Mouse (Mus musculus): ENCODE measurements around the gene Olfr1264. TPM values are rescaled to one million over a fixed set of nuclear protein-coding genes. Genes with fewer than 3 reads are reported as not detected.

The Olfr1264 gene
- not detected in 2 replicates for polyA plus RNA-seq (2012; ENCODE audit: insufficient read depth, insufficient read length, low replicate concordance, missing spikeins)

DNA sequence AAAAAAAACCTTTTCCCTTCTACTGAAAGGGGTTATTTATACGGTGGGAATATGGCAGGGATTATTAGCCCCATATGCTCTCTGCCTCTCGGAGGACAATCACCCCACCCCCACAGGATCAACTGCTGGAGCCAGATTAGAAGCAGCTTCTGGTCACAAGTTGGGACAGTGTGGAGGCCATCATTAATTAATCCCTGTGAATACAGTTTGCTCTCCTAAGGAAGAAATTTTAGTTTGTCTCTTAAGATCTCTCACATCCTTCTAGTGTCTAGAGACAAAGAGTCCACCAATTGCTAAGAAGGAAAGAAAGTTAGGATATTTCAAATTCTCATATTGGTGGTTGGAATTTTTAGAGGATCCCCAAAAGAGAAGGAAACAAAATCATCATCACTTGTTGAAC, at the start of gene Olfr1264:
TSS of gene Olfr1264 (minus strand) at position 101 of the 400 bp plus-strand sequence.
- TF ChIP-seq CTCF (IDR thresholded peaks at IDR 0.05; ENCODE audit: insufficient read depth, low read depth, low read length) (no peak), POLR2A (IDR thresholded peaks at IDR 0.05; ENCODE audit: insufficient read depth, low read depth, low read length) (no peak)
- 72% methylated on average over 2 of the region's 2 CpGs for WGBS
- no peaks in the 10 kb centered on the region for H3K4me1 ChIP-seq (ENCODE audit: control insufficient read depth, insufficient read depth, low read length)
- no peak within 1 kb of the TSS for H3K4me3 ChIP-seq (ENCODE audit: insufficient read depth, low read depth, low read length)
- H3K27ac ChIP-seq (ENCODE audit: insufficient read depth, low read depth, low read length): no peak within 1 kb of the TSS

- WGBS: 71% methylated on average over 2 of the region's 2 CpGs
- no peak overlapping the region for H3K27ac ChIP-seq (ENCODE audit: insufficient read depth, low read depth, low read length)
Observed at GRCm38 (mm10) chr2:90070065-90070464, 44.7 kb upstream of the Olfr1264 start.

GRCm38 (mm10) chr2:90063494-90063893, 38.1 kb upstream of the Olfr1264 start, which contains the start of gene Olfr140:
Gene Olfr140 (minus strand): TSS chr2:90063594.
- H3K4me3 ChIP-seq (ENCODE audit: insufficient read depth, low read depth, low read length): no peak within 1 kb of the TSS
- H3K4me1 ChIP-seq (ENCODE audit: control insufficient read depth, insufficient read depth, low read length): no peaks in the 10 kb centered on the region
- no peak within 1 kb of the TSS for H3K27ac ChIP-seq (ENCODE audit: insufficient read depth, low read depth, low read length)
- no peak for TF ChIP-seq POLR2A (IDR thresholded peaks at IDR 0.05; ENCODE audit: insufficient read depth, low read depth, low read length)

More at GRCm38 (mm10) chr2:90070065-90070464, 44.7 kb upstream of the Olfr1264 start:
- Histone ChIP-seq H3K4me1 (ENCODE audit: control insufficient read depth, insufficient read depth, low read length) (no peaks in the 10 kb centered on the region), H3K4me3 (ENCODE audit: insufficient read depth, low read depth, low read length) (no peak overlapping the region)
- TF ChIP-seq CTCF (IDR thresholded peaks at IDR 0.05; ENCODE audit: insufficient read depth, low read depth, low read length) (no peak), POLR2A (IDR thresholded peaks at IDR 0.05; ENCODE audit: insufficient read depth, low read depth, low read length) (no peak)

GRCm38 (mm10) chr2:90035037-90035436, 9.7 kb upstream of the Olfr1264 start, which contains the start of gene Olfr1265:
Gene Olfr1265 (plus strand): TSS chr2:90035337.
- Histone ChIP-seq H3K4me3 (ENCODE audit: insufficient read depth, low read depth, low read length) (no peak within 1 kb of the TSS), H3K27ac (ENCODE audit: insufficient read depth, low read depth, low read length) (no peak within 1 kb of the TSS), H3K4me1 (ENCODE audit: control insufficient read depth, insufficient read depth, low read length) (no peaks in the 10 kb centered on the region)
- no peak for TF ChIP-seq CTCF (IDR thresholded peaks at IDR 0.05; ENCODE audit: insufficient read depth, low read depth, low read length)
- TF ChIP-seq POLR2A (IDR thresholded peaks at IDR 0.05; ENCODE audit: insufficient read depth, low read depth, low read length): no peak

- H3K4me1 ChIP-seq (ENCODE audit: control insufficient read depth, insufficient read depth, low read length): no peaks in the 10 kb centered on the region
- 61% methylated on average over 2 of the region's 2 CpGs for WGBS
- TF ChIP-seq POLR2A (IDR thresholded peaks at IDR 0.05; ENCODE audit: insufficient read depth, low read depth, low read length) (no peak), CTCF (IDR thresholded peaks at IDR 0.05; ENCODE audit: insufficient read depth, low read depth, low read length) (no peak)
Observed at GRCm38 (mm10) chr2:90011831-90012230, 13.5 kb downstream of the Olfr1264 start, which contains the start of gene Olfr1263. Gene Olfr1263 (plus strand): TSS chr2:90012131.

GRCm38 (mm10) chr2:89999845-90000244, 25.5 kb downstream of the Olfr1264 start, which contains the start of gene Olfr1262:
Gene Olfr1262 (plus strand): TSS chr2:90000145.
- no peak within 1 kb of the TSS for H3K4me3 ChIP-seq (ENCODE audit: insufficient read depth, low read depth, low read length)
- TF ChIP-seq POLR2A (IDR thresholded peaks at IDR 0.05; ENCODE audit: insufficient read depth, low read depth, low read length) (no peak), CTCF (IDR thresholded peaks at IDR 0.05; ENCODE audit: insufficient read depth, low read depth, low read length) (no peak)

More at GRCm38 (mm10) chr2:90011831-90012230, 13.5 kb downstream of the Olfr1264 start, which contains the start of gene Olfr1263:
- no peak within 1 kb of the TSS for H3K4me3 ChIP-seq (ENCODE audit: insufficient read depth, low read depth, low read length)
- no peak within 1 kb of the TSS for H3K27ac ChIP-seq (ENCODE audit: insufficient read depth, low read depth, low read length)

GRCm38 (mm10) chr2:89990921-89991320, 34.5 kb downstream of the Olfr1264 start, which contains the start of gene Olfr1261:
Gene Olfr1261 (plus strand): TSS chr2:89991221.
- H3K4me3 ChIP-seq (ENCODE audit: insufficient read depth, low read depth, low read length): no peak within 1 kb of the TSS
- H3K4me1 ChIP-seq (ENCODE audit: control insufficient read depth, insufficient read depth, low read length): no peaks in the 10 kb centered on the region
- no peak within 1 kb of the TSS for H3K27ac ChIP-seq (ENCODE audit: insufficient read depth, low read depth, low read length)
- TF ChIP-seq POLR2A (IDR thresholded peaks at IDR 0.05; ENCODE audit: insufficient read depth, low read depth, low read length): no peak
- TF ChIP-seq CTCF (IDR thresholded peaks at IDR 0.05; ENCODE audit: insufficient read depth, low read depth, low read length): no peak

More at GRCm38 (mm10) chr2:89999845-90000244, 25.5 kb downstream of the Olfr1264 start, which contains the start of gene Olfr1262:
- H3K27ac ChIP-seq (ENCODE audit: insufficient read depth, low read depth, low read length): no peak within 1 kb of the TSS
- no peaks in the 10 kb centered on the region for H3K4me1 ChIP-seq (ENCODE audit: control insufficient read depth, insufficient read depth, low read length)

DNA sequence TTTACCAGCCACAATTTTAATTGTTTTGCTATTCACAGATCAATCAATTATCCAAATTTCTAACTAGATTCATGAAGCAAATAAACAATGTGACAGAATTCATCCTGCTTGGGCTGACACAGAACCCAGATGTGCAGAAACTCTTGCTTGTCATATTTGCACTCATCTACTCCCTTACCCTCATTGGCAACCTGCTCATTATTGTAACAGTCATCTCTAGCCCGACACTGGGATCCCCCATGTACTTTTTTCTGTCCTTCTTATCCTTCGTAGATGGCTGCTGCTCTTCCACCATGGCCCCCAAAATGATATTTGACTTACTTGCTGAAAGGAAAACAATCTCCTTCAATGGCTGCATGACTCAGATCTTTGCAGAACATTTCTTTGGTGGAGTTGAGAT, 47.7 kb downstream of the Olfr1264 start:
- TF ChIP-seq POLR2A (IDR thresholded peaks at IDR 0.05; ENCODE audit: insufficient read depth, low read depth, low read length) (no peak), CTCF (IDR thresholded peaks at IDR 0.05; ENCODE audit: insufficient read depth, low read depth, low read length) (no peak)
- 86% methylated on average over 2 of the region's 2 CpGs for WGBS
- Histone ChIP-seq H3K4me1 (ENCODE audit: control insufficient read depth, insufficient read depth, low read length) (no peaks in the 10 kb centered on the region), H3K27ac (ENCODE audit: insufficient read depth, low read depth, low read length) (no peak overlapping the region), H3K4me3 (ENCODE audit: insufficient read depth, low read depth, low read length) (no peak overlapping the region)

DNA sequence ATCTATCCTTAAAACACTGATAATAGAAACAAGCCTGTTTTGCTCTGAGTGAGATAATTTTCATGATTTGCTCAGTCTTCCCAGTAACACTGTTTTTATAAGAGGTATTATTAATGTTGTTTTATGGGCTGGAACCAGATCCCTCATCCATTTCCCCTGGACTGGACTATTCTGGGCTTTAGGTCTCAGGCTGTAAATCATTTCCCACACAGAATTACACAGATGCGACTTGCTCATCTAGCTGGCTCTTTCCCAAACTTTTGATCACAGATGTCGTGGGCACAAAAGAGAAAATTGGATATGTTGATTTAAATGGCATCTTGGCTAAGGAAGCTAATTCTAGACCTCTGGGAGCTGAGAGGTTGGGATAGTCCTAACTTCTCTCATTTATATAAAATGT, 51.2 kb downstream of the Olfr1264 start, which contains the start of gene Olfr1260:
TSS of gene Olfr1260 (plus strand) at position 157 of the 400 bp plus-strand sequence.
- H3K4me3 ChIP-seq (ENCODE audit: insufficient read depth, low read depth, low read length): no peak within 1 kb of the TSS
- no peaks in the 10 kb centered on the region for H3K4me1 ChIP-seq (ENCODE audit: control insufficient read depth, insufficient read depth, low read length)
- H3K27ac ChIP-seq (ENCODE audit: insufficient read depth, low read depth, low read length): no peak within 1 kb of the TSS
- TF ChIP-seq POLR2A (IDR thresholded peaks at IDR 0.05; ENCODE audit: insufficient read depth, low read depth, low read length) (no peak), CTCF (IDR thresholded peaks at IDR 0.05; ENCODE audit: insufficient read depth, low read depth, low read length) (no peak)
- WGBS: 33% methylated on average over 2 of the region's 2 CpGs

Other genes with a start within 250 kb of the Olfr1264 start
- not detected in 2 replicates for gene Olfr1254, start 232.0 kb downstream of the Olfr1264 start, polyA plus RNA-seq (2012; ENCODE audit: insufficient read depth, insufficient read length, low replicate concordance, missing spikeins)
- not detected in 2 replicates for gene Olfr1255, start 213.5 kb downstream of the Olfr1264 start, polyA plus RNA-seq (2012; ENCODE audit: insufficient read depth, insufficient read length, low replicate concordance, missing spikeins)
- gene Olfr1256, start 184.0 kb downstream of the Olfr1264 start, polyA plus RNA-seq (2012; ENCODE audit: insufficient read depth, insufficient read length, low replicate concordance, missing spikeins): not detected in 2 replicates
- not detected in 2 replicates for gene Olfr48, start 177.4 kb downstream of the Olfr1264 start, polyA plus RNA-seq (2012; ENCODE audit: insufficient read depth, insufficient read length, low replicate concordance, missing spikeins)
- not detected in 2 replicates for gene Olfr1257, start 147.1 kb downstream of the Olfr1264 start, polyA plus RNA-seq (2012; ENCODE audit: insufficient read depth, insufficient read length, low replicate concordance, missing spikeins)
- not detected in 2 replicates for gene Olfr1258, start 98.3 kb downstream of the Olfr1264 start, polyA plus RNA-seq (2012; ENCODE audit: insufficient read depth, insufficient read length, low replicate concordance, missing spikeins)
- gene Olfr1259, start 76.9 kb downstream of the Olfr1264 start, polyA plus RNA-seq (2012; ENCODE audit: insufficient read depth, insufficient read length, low replicate concordance, missing spikeins): not detected in 2 replicates
- not detected in 2 replicates for gene Olfr1260, start 51.2 kb downstream of the Olfr1264 start, polyA plus RNA-seq (2012; ENCODE audit: insufficient read depth, insufficient read length, low replicate concordance, missing spikeins)
- gene Olfr1261, start 34.4 kb downstream of the Olfr1264 start, polyA plus RNA-seq (2012; ENCODE audit: insufficient read depth, insufficient read length, low replicate concordance, missing spikeins): not detected in 2 replicates
- not detected in 2 replicates for gene Olfr1262, start 25.4 kb downstream of the Olfr1264 start, polyA plus RNA-seq (2012; ENCODE audit: insufficient read depth, insufficient read length, low replicate concordance, missing spikeins)
- gene Olfr1263, start 13.4 kb downstream of the Olfr1264 start, polyA plus RNA-seq (2012; ENCODE audit: insufficient read depth, insufficient read length, low replicate concordance, missing spikeins): not detected in 2 replicates
- gene Olfr1265, start 9.8 kb upstream of the Olfr1264 start, polyA plus RNA-seq (2012; ENCODE audit: insufficient read depth, insufficient read length, low replicate concordance, missing spikeins): not detected in 2 replicates
- not detected in 2 replicates for gene Olfr140, start 38.0 kb upstream of the Olfr1264 start, polyA plus RNA-seq (2012; ENCODE audit: insufficient read depth, insufficient read length, low replicate concordance, missing spikeins)
- not detected in 2 replicates for gene Olfr1269, start 95.8 kb upstream of the Olfr1264 start, polyA plus RNA-seq (2012; ENCODE audit: insufficient read depth, insufficient read length, low replicate concordance, missing spikeins)
- not detected in 2 replicates for gene Olfr32, start 116.7 kb upstream of the Olfr1264 start, polyA plus RNA-seq (2012; ENCODE audit: insufficient read depth, insufficient read length, low replicate concordance, missing spikeins)
- gene Olfr1270, start 127.5 kb upstream of the Olfr1264 start, polyA plus RNA-seq (2012; ENCODE audit: insufficient read depth, insufficient read length, low replicate concordance, missing spikeins): not detected in 2 replicates
- not detected in 2 replicates for gene Olfr1506, start 198.9 kb upstream of the Olfr1264 start, polyA plus RNA-seq (2012; ENCODE audit: insufficient read depth, insufficient read length, low replicate concordance, missing spikeins)
- not detected in 2 replicates for gene Olfr142, start 232.0 kb upstream of the Olfr1264 start, polyA plus RNA-seq (2012; ENCODE audit: insufficient read depth, insufficient read length, low replicate concordance, missing spikeins)
- not detected in 2 replicates for gene Olfr1271, start 245.5 kb upstream of the Olfr1264 start, polyA plus RNA-seq (2012; ENCODE audit: insufficient read depth, insufficient read length, low replicate concordance, missing spikeins)